Mouse (Mus musculus): ENCODE data around the gene Dnah11.

The Dnah11 gene

DNA sequence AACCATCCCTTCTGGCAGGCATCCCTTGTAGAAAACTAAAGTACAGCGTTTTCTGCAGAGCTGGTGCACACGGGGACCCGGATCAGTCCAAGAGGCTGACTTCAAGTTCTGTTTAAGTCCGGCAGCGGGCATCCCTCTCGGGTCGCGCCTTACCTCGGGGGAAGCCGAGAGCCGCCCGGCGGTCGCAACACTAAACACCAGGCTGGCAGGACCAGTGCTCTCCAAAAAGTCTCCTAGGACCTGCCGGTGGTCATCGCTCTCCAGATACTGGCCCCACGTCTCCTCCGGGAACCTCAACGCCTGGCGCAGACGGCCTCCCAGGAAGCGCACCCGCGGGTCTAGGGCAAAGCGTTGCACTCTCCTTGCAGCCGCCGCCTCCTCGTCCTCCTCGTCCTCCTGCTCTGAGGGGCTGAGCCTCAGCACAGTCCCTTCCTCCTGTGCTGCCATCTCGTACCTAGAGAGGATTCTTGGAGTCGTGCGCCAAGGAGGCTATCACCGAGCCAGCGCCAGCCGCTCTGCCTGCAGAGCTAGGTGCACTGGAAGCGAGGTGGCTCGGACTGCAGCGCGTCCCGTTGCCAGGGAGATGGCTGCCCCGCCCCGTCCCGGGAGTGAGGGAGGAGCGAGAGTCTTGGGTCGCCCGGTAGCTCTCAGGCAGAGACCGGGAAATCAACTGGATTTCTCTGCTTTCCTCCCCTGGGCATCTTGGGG, at the start of gene Dnah11:
Gene Dnah11 (minus strand): TSS at position 658 of the 708 bp plus-strand sequence.
- peak; percentile 43 to 45 for DNase-seq (ENCODE audit: low spot score in 2 of 2)

DNA sequence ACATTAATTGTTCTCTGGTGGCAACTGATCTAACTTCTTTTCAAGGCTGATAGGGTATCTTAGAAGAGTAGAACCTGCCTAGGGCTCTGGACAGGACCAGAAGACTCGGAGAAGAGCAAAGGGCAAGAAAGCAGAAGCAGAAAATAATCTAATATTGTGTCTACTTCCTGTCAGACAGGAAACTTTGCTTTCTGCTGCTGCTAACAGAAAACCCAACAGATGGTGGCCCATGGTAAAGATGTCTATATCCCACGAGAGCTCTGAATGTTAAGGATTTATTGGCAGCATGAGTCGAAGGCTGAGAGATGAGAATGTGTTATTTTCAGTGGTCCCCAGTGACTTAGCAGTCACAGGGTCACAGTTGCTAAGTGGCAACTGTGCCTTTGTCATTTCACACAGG, 22.3 kb upstream of the Dnah11 start:
- no peak for DNase-seq (ENCODE audit: low spot score in 2 of 2)

DNA sequence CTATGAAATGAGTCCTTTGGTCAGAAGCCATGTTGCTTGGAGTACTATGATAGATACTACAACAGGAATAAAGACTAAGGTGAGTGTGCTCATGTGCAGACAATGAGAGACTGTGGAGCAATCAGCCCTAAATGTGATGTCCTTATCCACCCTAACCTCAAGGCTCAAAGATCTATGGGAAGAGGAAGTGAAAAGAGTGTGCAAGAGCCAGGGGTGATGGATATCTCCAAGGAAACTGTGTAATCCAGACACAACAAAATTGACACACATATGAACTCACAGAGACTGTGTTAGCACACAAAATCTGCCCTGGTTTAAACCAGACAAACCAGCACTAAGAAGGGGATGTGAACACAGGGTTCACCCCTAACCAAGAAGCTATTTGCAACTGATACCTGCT, 21.2 kb upstream of the Dnah11 start:
- no peak for DNase-seq (ENCODE audit: low spot score in 2 of 2)

DNA sequence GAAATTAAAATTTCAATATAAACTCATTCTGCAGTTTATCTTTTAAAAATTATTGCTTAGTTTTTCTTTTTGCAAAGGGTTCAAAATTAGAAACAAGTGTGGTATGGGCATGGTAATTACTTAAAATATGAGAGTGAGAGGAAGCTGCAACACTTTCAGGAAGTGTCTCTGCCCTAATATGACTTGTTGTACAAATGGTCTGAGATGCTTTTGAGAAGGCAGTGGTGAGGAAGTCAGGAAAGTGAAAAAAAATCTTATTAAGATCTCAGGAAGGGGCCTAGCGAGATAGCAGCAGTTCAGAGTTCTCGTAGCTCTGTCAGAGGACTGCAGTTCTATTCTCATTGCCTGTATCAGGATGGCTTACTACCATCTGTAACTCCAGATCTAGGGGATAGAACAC, 13.3 kb upstream of the Dnah11 start:
- no peak for DNase-seq (ENCODE audit: low spot score in 2 of 2)

DNA sequence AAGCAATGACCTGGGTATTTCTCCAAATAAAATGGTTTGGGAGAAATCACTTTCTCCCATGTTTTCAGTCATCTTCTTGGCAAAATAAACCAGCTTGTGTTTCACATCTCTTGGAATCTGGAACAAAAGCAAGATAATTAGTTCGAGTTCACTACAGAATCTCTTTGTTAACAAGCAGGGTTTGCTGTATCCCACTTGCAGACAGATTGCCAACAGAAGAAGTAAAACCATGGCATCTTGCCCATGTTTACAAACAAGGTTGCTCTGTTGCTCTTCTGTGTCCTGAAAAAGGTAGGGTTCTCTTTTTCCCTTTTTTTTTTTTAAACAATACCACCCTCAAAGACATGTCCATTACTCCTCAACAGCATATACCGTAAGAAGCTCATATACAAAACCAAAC, 2.3 kb downstream of the Dnah11 start:
- DNase-seq (ENCODE audit: low spot score in 2 of 2), result no peak

DNA sequence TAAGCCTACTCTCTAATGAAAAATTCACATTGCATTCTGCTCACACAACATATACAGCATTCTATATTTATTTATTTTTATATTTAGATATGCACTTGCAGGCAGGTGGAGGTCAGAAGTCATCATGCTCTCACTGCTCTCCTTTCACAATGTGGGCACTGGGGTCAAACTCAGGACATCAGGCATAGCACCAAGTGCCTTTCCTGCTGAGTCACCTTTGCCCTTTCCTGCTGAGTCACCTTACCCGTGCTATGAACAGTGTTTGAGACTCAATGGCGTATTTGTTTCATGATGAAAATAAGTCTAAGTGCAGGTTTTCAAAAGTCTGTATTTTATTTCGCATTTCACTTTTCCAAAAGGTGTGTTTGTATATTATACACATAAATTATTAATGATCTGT, 9.3 kb downstream of the Dnah11 start:
- DNase-seq (ENCODE audit: low spot score in 2 of 2), result no peak

DNA sequence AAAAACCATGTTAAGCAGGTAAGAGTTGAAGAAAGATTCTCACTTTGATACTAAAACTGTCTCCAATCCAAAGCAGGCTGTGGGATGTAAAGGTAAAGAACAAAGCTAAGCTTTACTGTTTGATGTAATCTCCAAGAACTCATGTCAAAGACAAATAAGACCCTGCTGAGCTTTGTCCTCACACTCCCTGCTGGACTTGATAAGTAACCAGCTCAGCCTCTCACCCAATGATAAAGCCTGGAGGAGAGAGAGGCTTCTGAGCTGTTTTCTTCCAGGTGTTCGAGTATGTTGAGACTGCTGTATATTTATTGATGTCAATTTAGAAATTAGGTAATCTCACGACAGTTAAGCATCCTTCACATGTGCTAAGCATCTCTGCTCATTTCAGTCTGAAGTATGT, 11.2 kb downstream of the Dnah11 start:
- DNase-seq (ENCODE audit: low spot score in 2 of 2), result no peak

DNA sequence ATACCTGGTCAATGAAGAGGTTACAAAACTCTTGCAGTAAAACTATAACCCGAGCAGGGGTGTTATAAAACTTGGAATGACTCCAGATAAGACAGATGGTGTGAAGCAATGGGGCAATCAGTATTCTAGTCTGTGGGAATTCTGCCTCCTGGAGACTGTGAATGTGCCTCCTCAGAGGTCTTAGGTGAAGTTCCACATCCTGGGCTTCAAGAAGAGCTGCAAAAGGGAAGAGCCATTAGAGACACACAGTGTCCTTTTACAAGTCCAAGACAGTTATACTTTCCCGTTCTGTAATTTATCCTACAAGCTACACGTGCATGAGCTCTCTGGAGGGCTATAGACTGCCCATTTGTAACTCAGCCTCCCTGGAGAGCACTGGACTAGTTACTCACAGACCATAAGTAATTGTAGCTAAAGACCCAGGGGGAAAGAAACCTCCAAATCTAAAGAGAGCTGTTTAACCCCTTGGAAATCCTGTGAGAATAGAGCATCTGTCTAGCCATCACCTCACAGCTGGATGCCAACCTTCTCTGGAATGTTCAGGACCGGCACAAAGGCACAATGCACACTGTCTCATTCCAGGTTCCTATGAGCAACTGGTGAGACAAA, 11.9 kb downstream of the Dnah11 start:
- DNase-seq (ENCODE audit: low spot score in 2 of 2), result no peak

DNA sequence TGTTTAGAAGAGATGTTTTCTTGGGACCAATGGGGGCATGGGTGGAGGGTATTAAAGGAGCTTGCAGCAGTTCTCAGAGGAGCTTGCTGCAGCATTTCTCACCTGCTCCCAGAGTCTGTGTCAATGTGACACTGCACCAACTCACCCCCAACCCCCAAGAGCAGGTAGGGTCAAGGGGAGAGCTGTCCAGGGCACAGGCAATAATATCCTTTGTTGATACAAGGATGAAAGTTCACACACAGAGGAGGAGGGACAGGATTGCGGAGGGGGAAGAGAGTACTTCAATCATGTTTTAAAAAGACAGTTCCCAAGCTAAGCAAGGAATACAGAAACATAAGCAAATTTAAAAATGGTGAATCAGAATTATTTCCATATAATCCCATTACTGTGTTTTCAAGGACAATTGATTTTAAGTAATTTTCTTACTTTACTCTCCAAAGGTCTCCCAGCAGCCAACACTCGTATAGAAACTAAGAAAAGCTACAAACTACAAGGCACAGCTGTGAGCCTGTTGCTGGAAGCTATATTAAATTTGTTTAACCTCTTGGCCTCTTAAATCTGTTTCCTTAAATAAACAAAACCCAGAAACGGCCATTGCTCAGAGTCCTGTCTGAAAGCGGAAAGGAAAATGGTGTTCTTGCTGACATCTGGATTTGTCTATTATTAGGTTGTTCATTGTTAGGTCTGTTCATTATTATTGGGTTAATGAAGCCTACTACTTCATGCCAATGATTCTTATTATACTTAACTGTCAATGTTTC, 12.5 kb downstream of the Dnah11 start:
- no peak for DNase-seq (ENCODE audit: low spot score in 2 of 2)

DNA sequence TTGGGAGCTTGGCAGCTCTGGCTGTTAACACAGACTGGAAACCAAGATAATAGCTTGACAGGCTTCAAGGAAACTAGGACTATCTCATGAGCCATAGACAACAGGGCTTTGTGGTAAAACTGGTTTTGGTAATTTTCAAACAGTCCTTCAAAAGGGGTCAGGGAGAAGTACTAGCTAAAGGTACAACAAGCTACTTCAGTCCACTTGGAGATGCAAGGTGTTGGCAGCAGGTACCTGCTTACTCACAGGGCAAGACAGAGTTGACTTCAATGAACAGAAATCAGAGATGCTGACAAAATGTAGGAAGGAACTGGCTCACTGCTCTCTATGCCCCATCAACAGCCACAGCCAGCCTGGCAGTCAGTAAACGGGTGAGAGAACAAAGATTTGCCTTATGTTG, 14.1 kb downstream of the Dnah11 start:
- no peak for DNase-seq (ENCODE audit: low spot score in 2 of 2)

DNA sequence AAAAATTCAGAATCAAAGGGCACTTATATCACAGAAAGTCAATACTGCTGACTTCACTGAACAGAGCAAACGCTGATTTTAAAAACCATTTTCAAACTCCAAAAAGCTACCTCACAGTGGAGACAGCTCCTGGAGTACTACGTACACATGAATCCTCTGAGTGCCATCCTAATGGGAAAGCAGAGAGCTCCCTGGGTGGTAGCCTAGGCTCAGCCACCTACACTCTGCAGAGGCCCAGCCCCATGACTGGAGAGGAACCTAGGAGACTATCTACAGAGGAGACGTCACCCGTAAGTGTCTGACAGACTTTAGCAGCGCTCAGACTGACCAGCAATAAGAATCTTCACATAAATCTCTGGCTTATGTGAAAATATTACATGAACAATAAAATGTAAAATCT, 21.1 kb downstream of the Dnah11 start:
- DNase-seq (ENCODE audit: low spot score in 2 of 2), result no peak

DNA sequence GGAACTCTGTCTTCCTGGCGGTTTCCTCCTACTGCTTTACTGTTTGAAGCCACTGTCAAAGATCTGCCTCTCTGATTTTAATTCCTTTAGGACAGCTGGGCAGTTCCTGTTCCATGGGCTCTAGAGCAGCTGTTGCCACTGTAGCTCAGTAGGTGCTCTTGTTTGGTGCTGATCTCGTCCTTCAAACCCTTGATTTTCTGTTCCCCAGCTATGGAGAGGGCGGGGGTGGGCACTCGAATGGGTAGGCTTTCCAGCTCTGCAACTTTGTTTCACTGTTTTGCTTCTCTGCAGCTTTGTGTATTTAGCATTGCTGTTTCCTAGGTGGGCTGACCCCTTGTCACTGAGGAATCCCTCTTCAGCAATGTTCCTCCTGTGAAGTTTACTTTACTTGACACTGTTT, 34.1 kb downstream of the Dnah11 start:
- DNase-seq (ENCODE audit: low spot score in 2 of 2), result no peak

DNA sequence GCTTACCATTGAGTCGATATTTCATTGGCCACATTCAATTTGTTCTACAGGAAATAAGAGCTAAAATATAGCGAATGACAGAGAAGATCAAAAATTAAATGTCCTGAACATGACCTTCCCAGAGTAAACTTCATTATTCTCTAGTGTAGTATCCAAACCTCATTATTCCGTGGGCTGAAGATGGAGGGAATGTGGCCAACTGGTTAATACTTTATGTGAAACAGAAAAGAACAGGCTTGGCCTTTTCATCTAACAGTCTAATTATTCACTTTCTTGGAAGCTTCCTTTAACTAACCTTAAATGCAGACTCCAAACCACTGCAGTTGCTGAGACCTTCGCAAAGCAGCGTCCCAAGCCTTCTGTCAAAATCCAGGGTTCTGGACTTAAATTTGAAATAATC, 41.9 kb downstream of the Dnah11 start:
- no peak for DNase-seq (ENCODE audit: low spot score in 2 of 2)

DNA sequence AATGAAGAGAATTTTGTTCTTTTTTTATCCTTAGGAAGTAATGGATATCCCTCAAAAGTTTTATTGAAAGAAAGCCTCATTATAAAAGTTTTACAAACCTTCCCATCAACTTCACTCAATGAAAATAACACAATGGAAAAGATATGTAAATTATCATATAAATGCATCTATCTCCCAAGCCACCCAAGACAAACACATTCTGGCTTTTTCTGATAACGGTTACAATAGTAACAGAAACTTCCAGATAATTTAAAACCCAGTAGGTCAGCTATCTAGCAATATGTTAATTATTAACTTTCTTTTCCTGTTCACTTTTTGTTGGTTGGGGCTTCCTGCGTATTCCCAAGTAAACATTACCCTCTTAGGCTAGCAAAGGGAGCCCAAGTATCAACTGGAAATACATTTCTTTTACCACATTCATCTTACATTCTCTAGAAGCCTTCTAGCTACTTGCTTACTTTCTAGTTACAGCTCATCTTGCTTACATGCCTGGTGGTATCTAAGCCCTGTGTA, 51.3 kb downstream of the Dnah11 start:
- DNase-seq (ENCODE audit: low spot score in 2 of 2), result no peak

DNA sequence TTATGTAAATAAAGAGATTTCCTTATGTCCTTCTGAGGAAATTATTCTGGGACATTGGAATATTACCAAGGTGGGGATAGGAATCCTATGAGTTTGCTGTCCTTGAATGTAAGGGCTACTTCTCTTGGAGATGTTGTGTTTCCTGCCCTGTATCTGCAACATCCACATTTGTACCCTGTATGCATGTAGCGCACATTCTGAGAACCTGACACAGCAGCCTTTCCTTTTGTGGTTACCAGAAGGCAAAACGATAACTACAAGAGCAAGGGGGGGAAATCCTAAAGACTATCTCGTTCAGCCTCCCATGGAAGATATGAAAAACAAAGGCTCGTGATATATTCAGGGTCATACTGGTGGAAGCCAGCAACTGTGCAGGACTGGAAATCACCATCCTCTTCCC, 70.7 kb downstream of the Dnah11 start:
- no peak for DNase-seq (ENCODE audit: low spot score in 2 of 2)

DNA sequence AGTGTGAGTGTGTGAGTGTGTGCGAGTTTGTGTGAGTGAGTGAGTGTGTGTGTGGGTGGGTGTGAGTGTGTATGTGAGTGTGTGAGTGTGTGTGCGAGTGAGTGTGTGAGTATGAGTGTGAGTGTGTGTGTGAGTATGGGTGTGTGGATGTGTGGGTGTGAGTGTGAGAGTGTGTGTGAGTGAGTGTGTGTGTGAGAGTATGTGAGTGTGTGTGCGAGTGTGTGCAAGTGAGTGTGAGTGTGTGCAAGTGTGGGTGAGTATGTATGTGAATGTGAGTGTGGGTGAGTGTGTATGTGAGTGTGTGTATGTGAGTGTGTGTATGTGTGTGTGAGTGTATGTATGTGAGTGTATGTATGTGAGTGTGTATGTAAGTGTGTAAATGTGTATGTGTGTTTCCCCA, 79.2 kb downstream of the Dnah11 start:
- DNase-seq (ENCODE audit: low spot score in 2 of 2), result no peak

DNA sequence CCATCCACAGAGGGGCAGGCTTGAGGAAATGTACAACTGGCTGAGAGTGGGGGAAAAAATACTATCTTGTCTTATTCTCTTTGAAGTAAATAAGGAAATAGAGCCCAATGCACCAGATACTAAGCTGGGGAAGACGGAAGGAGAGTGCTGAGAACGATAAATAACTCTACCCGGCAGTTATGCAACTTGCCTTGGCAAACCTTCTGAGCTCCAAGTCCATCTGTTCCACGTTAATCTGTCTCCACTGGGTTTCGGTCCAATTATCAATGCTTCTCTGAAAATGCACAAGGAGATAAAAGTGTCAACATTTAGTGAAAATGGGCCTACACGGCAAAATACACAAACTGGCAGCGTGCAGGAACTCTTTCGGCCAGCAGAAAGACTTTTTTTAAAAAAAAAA, 86.2 kb downstream of the Dnah11 start:
- no peak for DNase-seq (ENCODE audit: low spot score in 2 of 2)

DNA sequence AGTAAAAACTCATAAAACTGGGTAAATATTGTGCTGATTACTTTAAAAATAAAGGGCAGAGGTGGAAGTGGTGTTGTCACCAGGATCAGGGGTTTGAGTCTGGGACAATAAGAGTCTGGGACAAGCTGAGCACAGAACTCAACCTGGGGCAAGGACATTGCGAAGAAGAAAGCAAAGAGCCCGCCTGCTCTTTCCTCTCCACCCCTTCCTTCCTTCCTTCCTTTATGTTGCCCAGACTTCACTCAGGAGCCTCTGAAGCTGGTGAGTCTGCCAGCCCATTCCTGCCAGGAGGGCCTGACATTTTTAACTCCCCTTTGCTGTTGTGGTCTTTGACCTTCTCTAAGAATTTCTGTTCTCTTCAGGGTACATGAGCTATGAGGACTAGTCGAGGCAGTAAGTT, 86.9 kb downstream of the Dnah11 start:
- no peak for DNase-seq (ENCODE audit: low spot score in 2 of 2)

DNA sequence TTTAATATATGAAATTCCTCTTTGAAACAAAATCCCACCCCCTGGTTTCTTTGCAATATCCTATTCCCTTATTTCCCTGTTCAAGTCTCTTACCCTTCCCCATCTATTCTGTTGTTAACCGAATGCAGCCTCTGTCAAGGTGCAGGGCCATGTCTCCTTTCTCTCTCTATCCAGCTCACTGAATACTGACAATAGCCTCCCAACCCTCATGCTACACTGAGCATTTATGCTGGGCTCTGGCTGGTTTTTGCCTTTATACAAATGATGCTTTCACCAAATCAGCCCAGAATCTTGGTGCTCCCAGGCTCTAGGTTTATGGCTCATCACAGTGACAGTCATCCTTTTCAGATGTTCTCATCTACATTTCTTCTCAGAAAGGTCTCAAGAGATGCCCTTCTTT, 91.1 kb downstream of the Dnah11 start:
- no peak for DNase-seq (ENCODE audit: low spot score in 2 of 2)

DNA sequence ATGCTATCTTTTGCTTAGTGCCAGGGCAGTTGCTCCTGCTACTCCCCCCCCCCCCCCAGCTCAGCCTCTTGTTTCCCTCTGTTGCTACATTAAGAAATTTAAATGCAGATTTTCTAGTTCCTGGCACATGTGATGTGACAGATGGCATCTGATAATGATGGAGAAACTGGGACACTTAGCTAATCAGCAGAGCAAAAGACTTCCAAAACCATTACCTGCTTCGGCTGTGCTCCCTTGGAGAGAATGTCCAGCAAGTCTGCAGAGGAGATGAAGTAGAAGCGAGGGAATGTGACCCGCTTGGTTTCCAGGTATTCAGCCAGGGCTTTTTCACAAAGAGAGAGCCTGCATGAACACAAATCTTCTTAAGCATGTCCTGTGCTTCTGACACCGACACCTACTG, 94.3 kb downstream of the Dnah11 start:
- DNase-seq (ENCODE audit: low spot score in 2 of 2), result no peak

DNA sequence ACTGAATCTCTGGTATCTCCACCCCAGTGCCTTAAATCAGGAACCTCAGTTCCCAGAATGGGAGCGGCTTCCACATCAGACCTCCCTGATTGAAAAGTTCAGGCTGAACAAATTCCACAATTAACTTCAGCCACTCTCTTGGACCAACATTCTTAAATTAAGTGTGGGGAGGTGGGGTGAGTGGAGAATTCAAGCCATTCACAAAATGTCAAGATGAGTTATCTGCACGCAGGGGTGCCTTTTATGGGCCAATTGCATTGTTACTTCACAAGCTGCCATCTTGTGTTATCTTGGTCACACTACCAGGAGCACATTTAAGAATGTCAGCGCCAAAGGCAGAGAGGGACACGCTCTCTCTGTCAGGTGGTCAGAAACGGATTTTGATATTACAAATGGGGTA, 99.1 kb downstream of the Dnah11 start:
- DNase-seq (ENCODE audit: low spot score in 2 of 2), result no peak

DNA sequence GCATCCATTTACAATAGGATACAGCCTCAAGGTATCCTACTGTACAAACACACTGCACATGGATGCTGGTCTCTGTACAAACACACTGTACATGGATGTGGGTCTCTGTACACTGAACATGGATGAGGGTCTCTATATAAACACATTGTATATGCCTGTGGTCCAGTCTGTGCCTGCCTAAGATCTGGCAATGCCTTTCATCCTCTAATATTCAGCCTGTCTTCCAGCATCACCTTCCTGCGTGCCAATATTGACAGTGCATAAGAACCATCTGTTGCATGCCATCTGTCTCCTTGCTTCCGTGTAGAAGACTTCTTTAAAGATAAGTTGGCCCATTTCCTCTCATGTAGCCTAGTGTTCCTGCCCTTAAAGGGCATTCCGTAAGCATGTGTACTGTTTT, 100.6 kb downstream of the Dnah11 start:
- DNase-seq (ENCODE audit: low spot score in 2 of 2), result no peak

DNA sequence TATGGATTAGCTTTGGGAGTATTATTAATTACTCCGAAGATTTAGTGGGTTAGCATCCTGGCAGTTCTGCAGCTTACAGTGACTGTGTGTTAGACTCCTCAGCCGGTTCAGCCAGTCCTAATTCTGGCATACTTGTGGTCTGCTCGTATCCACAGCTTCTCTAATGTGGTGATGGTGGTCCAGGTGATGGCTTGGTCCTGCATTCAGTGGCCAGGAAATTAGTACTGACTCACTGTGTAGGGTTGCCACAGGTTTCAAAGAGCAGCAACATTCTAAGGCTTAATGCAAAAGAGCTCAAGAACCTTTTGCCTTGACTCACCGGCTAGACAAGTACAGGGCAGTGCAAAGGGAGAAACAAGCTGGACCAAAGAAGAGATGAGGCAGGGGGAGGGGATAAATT, 103.9 kb downstream of the Dnah11 start:
- DNase-seq (ENCODE audit: low spot score in 2 of 2), result no peak
